Mouse (Mus musculus) inflammation-experienced regulatory T-cells (primary cell): Measurements from ENCODE around the gene Tas2r110. TPM values are rescaled to one million over a fixed set of nuclear protein-coding genes. Genes with fewer than 3 reads are reported as not detected.

Experiments
- polyA plus RNA-seq, 2 experiments: library from polyadenylated mRNA; unstranded; fragments of 100-300 nt; shearing (Covaris generic); gene quantifications; one replicate each; pipeline ENCODE4 v1.2.1; 2017

Tas2r110 gene
- polyA plus RNA-seq: not detected

GRCm38 (mm10) chr6:132867708-132868107 is at the start of gene Tas2r110:
Gene Tas2r110 (plus strand): TSS chr6:132868008.

GRCm38 (mm10) chr6:132846842-132847241 is 21.0 kb upstream of the Tas2r110 start, which contains the start of gene Tas2r123:
Gene Tas2r123 (plus strand): TSS chr6:132847142.

DNA sequence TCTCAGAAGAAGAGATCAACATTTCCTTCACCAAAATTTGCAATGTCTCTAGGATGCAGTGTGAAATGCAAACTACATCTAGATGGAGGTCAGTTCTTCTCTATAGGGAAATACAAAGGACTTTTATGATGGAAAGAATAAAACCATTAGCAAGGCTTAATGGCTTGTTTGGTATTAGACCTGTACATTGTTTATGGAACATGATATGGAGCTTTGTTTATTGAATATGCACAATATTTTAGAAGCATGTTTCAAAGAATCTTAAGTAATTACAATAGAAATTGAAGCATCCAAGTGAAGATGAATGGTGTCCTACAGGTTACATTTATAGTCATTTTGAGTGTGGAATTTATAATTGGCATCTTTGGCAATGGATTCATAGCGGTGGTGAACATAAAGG is 12.7 kb upstream of the Tas2r110 start, which contains the start of gene Tas2r116:
Gene Tas2r116, plus strand, starts transcription at position 301 of the 400 bp plus-strand sequence.

GRCm38 (mm10) chr6:132892711-132893110 is 24.9 kb downstream of the Tas2r110 start, which contains the start of gene Tas2r113:
Gene Tas2r113 (plus strand): TSS chr6:132893011.

GRCm38 (mm10) chr6:132909351-132909750 is 41.5 kb downstream of the Tas2r110 start, which contains the start of gene Tas2r125:
Gene Tas2r125 (plus strand): TSS chr6:132909651.

Other genes starting within 250 kb of the Tas2r110 start
- gene A630073D07Rik, start 216.5 kb upstream of the Tas2r110 start, polyA plus RNA-seq: 1 to 10 TPM in 1 of 2 experiments, not detected in 1; 1.8 TPM
- gene Tas2r120, start 211.1 kb upstream of the Tas2r110 start, polyA plus RNA-seq: not detected
- gene Tas2r121, start 167.0 kb upstream of the Tas2r110 start, polyA plus RNA-seq: not detected
- gene Tas2r122, start 156.1 kb upstream of the Tas2r110 start, polyA plus RNA-seq: under 1 TPM in 1 of 2 experiments, not detected in 1; 0.23 TPM
- gene Tas2r115, start 130.0 kb upstream of the Tas2r110 start, polyA plus RNA-seq: not detected
- gene Tas2r124, start 113.3 kb upstream of the Tas2r110 start, polyA plus RNA-seq: not detected
- not detected for gene Tas2r102, start 105.9 kb upstream of the Tas2r110 start, polyA plus RNA-seq
- gene Tas2r136, start 89.8 kb upstream of the Tas2r110 start, polyA plus RNA-seq: not detected
- gene Tas2r117, start 65.2 kb upstream of the Tas2r110 start, polyA plus RNA-seq: under 1 TPM in 1 of 2 experiments, not detected in 1; 0.73 TPM
- gene Tas2r123, start 20.9 kb upstream of the Tas2r110 start, polyA plus RNA-seq: not detected
- gene Tas2r116, start 12.6 kb upstream of the Tas2r110 start, polyA plus RNA-seq: not detected
- not detected for gene Tas2r113, start 25.0 kb downstream of the Tas2r110 start, polyA plus RNA-seq
- gene Tas2r125, start 41.6 kb downstream of the Tas2r110 start, polyA plus RNA-seq: not detected
- gene Tas2r129, start 83.1 kb downstream of the Tas2r110 start, polyA plus RNA-seq: not detected
- not detected for gene Tas2r131, start 89.9 kb downstream of the Tas2r110 start, polyA plus RNA-seq
- not detected for gene Tas2r109, start 113.0 kb downstream of the Tas2r110 start, polyA plus RNA-seq
- under 1 TPM in 1 of 2 experiments, not detected in 1; 0.28 TPM for gene Tas2r103, start 169.1 kb downstream of the Tas2r110 start, polyA plus RNA-seq
- not detected for gene Tas2r140, start 187.8 kb downstream of the Tas2r110 start, polyA plus RNA-seq
- gene Smim10l1, start 236.9 kb downstream of the Tas2r110 start, polyA plus RNA-seq: 10 to 100 TPM; 13.8 to 19.8 TPM